Mouse (Mus musculus): ENCODE data around the gene Casp8. TPM values are rescaled to one million over a fixed set of nuclear protein-coding genes. Genes with fewer than 3 reads are reported as not detected.

Casp8 gene
- total RNA-seq, 1 experiment from 2014 or later = 20.4 TPM

Other genes with a start within 250 kb of the Casp8 start
- 23.8 and 31.4 TPM in 2 replicates for gene Fam126b, start 209.1 kb upstream of the Casp8 start, total RNA-seq (2021)
- gene Ndufb3, start 209.0 kb upstream of the Casp8 start, total RNA-seq (2021) = 123 and 131 TPM in 2 replicates
- 0.91 and 1.00 TPM in 2 replicates for gene Als2cr12, start 99.4 kb upstream of the Casp8 start, total RNA-seq (2021)
- 104 and 122 TPM in 2 replicates for gene Cflar, start 83.9 kb upstream of the Casp8 start, total RNA-seq (2021)
- gene Trak2, start 178.1 kb downstream of the Casp8 start, total RNA-seq (2021) = 49.7 and 50.2 TPM in 2 replicates
- 32.1 and 41.8 TPM in 2 replicates for gene Stradb, start 178.1 kb downstream of the Casp8 start, total RNA-seq (2021)

Measured in adrenal gland, postnatal 25 days (tissue).